Comparison of ENCODE assay signal across 18 mouse cellular contexts in genomic region chr6:98991900-98992771, GRCm38 (mm10).
DNase-seq lines count a peak whose midpoint lies in the region; ATAC-seq and TF ChIP-seq lines count a peak whose summit lies in the region.
"Had no signal": no experiment of that assay in that cellular context is flagged by ENCODE, and none has a peak within 500 bp of the region (broad histone marks: within the 10 kb centered on the region; RNA-seq: fewer than 3 reads in every experiment).

No protein-coding gene starts in this region.

- no peak overlapping the region for H3K4me2 ChIP-seq in heart, embryonic 12.5 days
- H3K4me2 ChIP-seq in lung, embryonic 14.5 days = no peak overlapping the region
- H3K4me2 ChIP-seq: forebrain, embryonic 13.5 days; hindbrain, embryonic 12.5 days; liver, embryonic 13.5 days had no signal

- H3K4me1 ChIP-seq in heart, embryonic 12.5 days (replicated peaks) = peaks cover 71% of the 10 kb centered on the region
- H3K4me1 ChIP-seq in lung, embryonic 14.5 days (ENCODE audit: insufficient read depth) = 0 out of 2 replicates have a peak, but pooled peaks cover 22% of the 10 kb centered on the region

- no peaks in the 10 kb centered on the region for H3K27me3 ChIP-seq in heart, embryonic 12.5 days (replicated peaks)
- no peaks in the 10 kb centered on the region for H3K27me3 ChIP-seq in lung, embryonic 14.5 days (ENCODE audit: insufficient read depth, low read length)
- H3K27me3 ChIP-seq: forebrain, embryonic 13.5 days; hindbrain, embryonic 12.5 days; liver, embryonic 13.5 days had no signal

- H3K9ac ChIP-seq in heart, embryonic 12.5 days = no peak overlapping the region
- no peak overlapping the region for H3K9ac ChIP-seq in lung, embryonic 14.5 days
- H3K9ac ChIP-seq: forebrain, embryonic 13.5 days; hindbrain, embryonic 12.5 days; liver, embryonic 13.5 days had no signal

- no peak overlapping the region for H3K4me3 ChIP-seq in heart, embryonic 12.5 days
- H3K4me3 ChIP-seq in lung, embryonic 14.5 days (ENCODE audit: low read depth, low read length) = no peak overlapping the region
- H3K4me3 ChIP-seq: embryonic facial prominence, embryonic 10.5 days; forebrain, embryonic 13.5 days; hindbrain, embryonic 12.5 days; liver, embryonic 13.5 days had no signal

- H3K9me3 ChIP-seq in heart, embryonic 12.5 days (replicated peaks) = no peaks in the 10 kb centered on the region
- H3K9me3 ChIP-seq in lung, embryonic 14.5 days (ENCODE audit: low read depth, low read length) = no peaks in the 10 kb centered on the region
- H3K9me3 ChIP-seq: embryonic facial prominence, embryonic 10.5 days; forebrain, embryonic 13.5 days; hindbrain, embryonic 12.5 days; liver, embryonic 13.5 days had no signal

- no peak for DNase-seq in heart, postnatal 36 days
- DNase-seq in lung, embryonic 14.5 days = peak; percentile 87
- DNase-seq in lung, postnatal 25 days (ENCODE audit: low spot score) = no peak
- DNase-seq in adrenal gland, postnatal 4 days (ENCODE audit: low spot score in 2 of 2) = no peak
- DNase-seq: adrenal gland, adult 8-10 months; cerebellum, adult 11-12 months; cerebellum, postnatal 36 days; liver, embryonic 13.5 days; retina, postnatal 1 day; thymus, adult 2 months had no signal

- ATAC-seq in heart, embryonic 12.5 days (ENCODE audit: insufficient number of reproducible peaks, low FRiP score) = no peak
- peak; percentile 62; the same call in 1 of the 2 replicates for ATAC-seq in lung, embryonic 14.5 days (ENCODE audit: insufficient read depth)
- ATAC-seq in CD4-positive, CD25-positive, alpha-beta regulatory T cell, adult 4 months = peak; percentile 27
- ATAC-seq in activated CD4-positive, CD25-positive, alpha-beta regulatory T cell, adult 4 months = peak; percentile 14
- ATAC-seq: forebrain, embryonic 13.5 days; intestine, embryonic 16.5 days; midbrain, embryonic 16.5 days had no signal

- WGBS in heart, embryonic 12.5 days = 70% methylated on average over 5 of the region's 5 CpGs
- WGBS in lung, embryonic 14.5 days = 46% methylated on average over 5 of the region's 5 CpGs

- H3K36me3 ChIP-seq in heart, embryonic 12.5 days = peaks cover 11% of the 10 kb centered on the region
- no peaks in the 10 kb centered on the region for H3K36me3 ChIP-seq in lung, embryonic 14.5 days (ENCODE audit: insufficient read depth)
- H3K36me3 ChIP-seq: hindbrain, embryonic 12.5 days; liver, embryonic 13.5 days had no signal

- H3K27ac ChIP-seq in heart, embryonic 12.5 days (ENCODE audit: poor library complexity, severe bottlenecking) = peak overlapping the region; percentile 43; the same call in 1 of the 2 replicates
- H3K27ac ChIP-seq in lung, embryonic 14.5 days (ENCODE audit: low read depth) = no peak overlapping the region
- H3K27ac ChIP-seq: forebrain, embryonic 13.5 days; hindbrain, embryonic 12.5 days; liver, embryonic 13.5 days had no signal

- no peak for TF ChIP-seq CTCF in lung, embryonic 14.5 days (IDR thresholded peaks at IDR 0.05; ENCODE audit: low read depth)

- intact Hi-C loops in heart, postnatal 36 days (cut with DNase I) = no loop called here
